Mouse (Mus musculus) lung, postnatal 4 days (tissue): ENCODE measurements around the gene Rnf10.
"Not testable (repeated sequence)": the region's sequence is repeated elsewhere in the genome, so short reads cannot be mapped to it uniquely, and the experiment has no call there.

Source experiments
- DNase-seq, 2 experiments: peaks; one replicate each; pipeline ENCODE4 v3.0.0; 2021

The Rnf10 gene

DNA sequence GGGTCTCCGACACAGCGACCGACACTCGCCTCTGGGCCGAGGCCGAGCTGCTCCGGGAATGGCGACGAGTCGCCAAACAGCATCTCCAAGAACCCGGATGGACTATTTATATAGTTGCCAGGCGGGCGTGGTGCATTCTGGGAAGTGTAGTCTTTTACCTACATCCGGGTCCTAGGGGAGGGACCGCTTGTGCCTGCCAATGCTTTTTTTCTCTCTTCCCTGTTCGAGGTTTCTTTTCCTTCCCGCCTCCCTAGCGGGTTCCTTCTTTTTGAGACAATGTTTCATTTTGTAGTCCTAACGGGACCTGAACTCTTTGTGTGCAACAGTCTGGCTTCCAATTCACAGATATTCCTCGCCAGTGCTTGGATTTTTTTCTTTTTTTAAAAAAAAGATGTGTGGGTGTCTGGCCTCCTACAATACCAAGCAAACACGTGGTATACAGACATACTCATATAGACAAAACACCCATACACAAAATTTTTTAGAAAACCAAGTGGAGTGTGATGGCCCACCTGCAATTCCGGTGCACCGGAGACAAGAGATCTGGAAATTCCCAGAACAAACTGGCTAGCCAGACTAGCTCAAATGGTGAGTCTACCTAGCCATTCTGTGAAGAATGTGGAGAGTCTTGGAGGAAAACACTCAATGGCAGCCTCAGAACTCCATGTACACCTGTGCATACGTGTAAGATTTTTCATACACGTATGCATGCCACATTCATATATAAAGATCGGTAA, at the start of gene Rnf10:
TSS of gene Rnf10 (minus strand) at position 87 of the 737 bp plus-strand sequence.
- DNase-seq: peak; percentile 96 to 99

DNA sequence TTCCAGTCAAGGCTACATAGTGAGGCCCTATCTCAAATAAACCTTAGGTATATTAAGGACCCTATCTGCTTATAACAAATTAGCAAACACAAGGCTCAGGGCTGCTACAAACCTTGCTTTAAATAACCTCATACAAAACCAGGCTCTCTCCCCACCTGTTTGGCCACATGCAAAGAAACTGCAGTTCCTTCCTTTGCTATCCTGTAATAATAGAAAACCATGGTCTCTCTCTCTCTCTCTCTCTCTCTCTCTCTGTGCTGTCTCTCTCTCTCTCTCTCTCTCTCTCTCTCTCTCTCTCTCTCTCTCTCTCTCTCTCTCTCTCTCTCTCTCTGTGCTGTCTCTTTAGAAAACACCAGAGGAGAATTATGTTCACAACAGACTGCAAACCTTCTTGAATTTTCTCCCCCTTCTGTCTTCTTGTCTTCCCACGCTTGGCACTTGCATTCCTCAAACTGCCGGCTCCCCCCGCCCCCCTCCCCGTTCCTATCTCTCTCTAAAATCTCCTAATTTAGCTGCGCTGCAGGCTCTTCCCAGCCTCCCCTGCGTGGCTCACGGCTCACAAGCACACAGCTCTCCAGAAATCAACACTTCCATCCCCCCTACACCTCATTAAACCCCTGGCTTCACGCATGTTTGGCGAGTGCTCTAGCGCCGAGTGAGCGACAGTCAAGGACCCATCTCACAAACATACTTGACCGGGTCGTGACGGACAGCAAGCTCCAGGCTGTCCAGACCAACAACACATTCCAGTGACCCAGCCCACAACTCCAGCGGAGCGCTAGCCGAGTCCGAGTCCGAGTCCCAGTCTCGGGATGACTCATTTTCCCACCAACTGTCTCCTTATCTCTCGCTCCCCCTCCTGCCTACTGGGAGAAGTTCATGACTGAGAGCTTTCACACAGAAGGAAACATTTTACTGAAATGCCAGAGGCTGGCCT, 46.6 kb upstream of the Rnf10 start:
- DNase-seq: peak; percentile 87 to 95

DNA sequence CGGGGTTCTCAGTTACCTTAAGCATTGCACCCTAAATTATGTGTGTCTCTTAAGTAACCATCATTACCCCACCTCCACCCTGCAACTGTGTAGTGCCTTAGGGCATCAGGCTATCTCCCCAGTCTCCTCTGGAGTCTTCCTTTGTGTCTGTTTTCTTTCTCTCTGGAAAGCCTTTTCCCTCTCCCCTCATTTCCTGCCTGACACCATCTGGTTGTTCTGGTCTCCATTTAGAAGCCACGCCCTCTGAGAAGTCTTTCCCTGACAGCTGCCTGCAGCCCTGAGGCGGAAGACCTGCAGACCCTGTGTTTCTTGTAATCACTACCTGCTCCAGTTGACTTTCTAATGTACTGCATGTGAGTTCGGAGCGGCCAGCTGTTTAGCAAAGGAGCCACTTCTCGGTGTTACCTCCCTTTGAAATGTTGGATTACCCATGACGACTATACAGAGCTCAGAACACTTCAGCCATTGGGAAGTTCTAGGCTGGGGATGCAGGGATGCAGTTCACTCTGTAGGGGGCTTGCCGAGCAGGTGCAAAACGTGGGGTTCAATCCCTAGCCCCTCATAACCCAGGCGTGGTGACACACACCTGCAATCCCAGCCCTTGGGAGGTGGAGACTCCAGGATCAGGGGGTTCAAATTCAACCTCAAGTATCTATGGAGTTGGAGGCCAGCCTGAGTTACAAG, 45.1 kb upstream of the Rnf10 start:
- DNase-seq: peak in 1 of 2 experiments; percentile 23

DNA sequence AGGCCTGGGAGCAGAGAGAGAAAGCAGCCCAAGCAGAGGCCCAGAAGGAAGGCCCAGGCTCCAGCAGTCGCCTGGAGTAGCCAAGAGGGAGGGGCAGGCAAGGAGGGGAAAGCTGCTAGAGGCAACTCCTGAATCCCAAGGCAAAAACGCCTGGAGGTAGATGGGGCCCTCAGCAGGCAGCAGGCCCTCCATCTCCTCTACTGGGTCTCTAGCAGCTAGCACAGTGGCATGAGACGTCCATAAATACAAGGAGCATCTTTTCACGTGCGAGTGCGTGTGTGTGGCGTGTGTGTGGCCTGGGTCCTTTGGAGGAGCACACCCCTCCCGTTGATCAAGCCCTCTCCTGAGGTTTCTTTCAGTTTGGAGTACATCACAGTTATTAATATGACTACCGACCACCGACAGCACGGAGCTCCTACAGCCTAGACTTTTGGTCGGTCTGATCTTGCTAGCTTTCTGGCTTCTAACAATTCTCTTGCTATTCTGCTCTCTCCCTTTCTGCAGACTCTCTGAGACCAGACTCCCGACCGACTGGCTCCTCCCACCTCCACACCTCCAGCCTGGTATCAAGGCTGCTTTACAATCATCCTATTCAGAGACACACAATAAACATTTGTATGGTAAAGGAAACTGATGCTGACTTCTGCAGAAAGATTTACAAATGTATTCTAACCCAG, 44.4 kb upstream of the Rnf10 start:
- DNase-seq: no peak

DNA sequence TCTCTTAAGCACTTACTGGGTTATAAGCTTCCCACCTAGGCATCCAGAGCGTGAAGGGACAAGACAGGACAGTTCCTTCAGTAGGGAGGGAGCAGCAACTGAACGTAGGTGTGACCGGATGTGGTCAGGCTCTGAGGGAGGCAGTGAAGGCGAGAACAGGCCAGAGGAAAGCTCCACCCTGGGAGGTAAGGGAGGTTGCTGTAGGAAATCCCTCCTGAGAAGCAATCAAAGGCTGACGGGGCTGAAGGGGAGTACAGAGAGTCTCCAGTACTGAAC, 40.9 kb upstream of the Rnf10 start:
- no peak for DNase-seq

DNA sequence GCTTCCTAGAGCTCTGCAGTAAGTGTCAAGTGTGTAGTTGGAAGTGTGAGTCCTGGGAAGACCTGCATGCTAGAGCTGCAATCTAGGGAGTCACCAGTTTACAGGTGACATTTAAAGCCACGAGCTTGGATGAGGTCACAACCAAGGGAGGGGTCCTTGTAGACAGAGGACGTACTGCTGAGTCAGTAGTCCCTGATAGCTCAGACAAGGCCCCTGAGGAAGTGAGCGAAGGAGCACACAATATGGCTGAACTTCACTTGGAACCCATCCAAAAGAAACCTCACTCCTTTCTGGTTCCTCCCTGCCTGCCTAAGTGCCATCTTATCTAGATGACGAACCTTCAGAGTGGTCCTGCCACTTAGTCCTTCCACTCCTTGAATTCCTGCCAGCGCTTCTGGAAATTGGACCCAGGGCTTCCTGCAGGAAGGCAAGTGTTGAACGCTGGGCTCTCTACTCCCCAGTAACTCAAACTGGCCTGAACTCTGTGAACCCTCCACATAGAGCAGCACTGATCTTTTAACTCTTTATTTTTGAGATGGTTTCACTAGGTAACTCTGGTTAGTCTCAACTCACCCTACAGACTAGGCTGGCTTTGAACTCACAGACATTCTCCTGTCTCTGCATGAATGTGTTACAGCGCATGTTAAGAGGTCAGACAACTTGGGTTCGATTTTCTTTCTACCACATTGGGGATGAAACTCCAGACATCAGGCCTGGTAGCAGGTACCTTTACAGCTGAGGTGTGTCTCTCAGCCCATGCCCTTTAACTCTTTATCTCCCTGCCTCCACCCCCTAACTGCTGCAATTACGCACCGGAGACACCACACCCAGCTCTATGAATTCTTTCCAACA, 40.3 kb upstream of the Rnf10 start:
- DNase-seq: no peak

DNA sequence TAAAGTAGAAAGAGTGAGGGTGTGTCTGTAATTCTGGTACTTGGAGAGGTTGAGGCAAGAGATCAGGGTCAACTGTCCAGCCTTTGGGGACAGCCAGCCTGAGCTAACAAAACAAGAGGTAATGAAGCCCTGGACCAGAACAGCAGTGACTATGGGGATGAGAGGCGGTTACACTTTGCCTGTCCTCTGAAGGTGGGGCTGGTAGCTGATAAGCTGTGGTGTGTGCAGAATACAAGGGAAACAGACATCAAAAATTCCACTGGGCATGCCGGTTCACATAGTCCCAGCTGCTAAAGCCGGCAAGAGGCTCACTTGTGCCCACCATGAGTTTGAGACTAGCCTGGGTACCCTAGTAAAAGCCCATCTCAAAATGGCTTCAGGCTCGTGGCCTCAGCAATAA, 39.7 kb upstream of the Rnf10 start:
- DNase-seq: no peak

DNA sequence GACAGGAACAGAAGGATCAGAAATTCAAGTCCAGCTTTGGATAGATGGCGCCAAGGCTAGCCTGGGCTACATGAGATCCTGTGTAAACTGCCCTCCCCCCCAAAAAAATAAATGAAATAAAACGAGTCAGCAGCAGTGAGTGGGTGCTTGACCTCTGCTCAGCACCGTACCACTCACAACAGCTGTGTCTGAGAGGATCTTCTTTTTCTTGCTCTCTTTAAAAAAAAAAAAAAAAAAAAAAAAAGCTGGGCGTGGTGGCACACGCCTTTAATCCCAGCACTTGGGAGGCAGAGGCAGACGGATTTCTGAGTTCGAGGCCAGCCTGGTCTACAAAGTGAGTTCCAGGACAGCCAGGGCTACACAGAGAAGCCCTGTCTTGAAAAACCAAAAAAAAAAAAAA, 29.5 kb upstream of the Rnf10 start:
- not testable (repeated sequence) for DNase-seq

DNA sequence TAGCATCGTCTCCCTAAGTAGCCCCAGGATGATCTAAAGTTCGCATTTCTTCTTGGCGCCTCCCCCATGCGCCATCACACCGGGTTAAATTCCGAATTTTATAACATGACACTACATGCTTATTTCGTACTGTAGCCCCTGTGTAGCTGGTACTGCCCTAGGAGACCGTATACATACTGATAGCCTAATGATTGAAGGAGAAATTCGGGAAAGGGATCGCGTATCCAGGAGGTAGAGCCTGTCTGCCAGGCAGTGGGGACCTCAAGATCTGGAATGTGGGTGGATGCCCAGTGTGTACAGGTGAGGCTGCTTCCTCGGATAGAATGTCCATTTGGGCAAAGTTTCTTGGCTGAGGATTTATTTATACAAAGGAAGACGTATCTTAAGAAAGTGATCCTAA, 28.9 kb upstream of the Rnf10 start:
- DNase-seq: no peak

DNA sequence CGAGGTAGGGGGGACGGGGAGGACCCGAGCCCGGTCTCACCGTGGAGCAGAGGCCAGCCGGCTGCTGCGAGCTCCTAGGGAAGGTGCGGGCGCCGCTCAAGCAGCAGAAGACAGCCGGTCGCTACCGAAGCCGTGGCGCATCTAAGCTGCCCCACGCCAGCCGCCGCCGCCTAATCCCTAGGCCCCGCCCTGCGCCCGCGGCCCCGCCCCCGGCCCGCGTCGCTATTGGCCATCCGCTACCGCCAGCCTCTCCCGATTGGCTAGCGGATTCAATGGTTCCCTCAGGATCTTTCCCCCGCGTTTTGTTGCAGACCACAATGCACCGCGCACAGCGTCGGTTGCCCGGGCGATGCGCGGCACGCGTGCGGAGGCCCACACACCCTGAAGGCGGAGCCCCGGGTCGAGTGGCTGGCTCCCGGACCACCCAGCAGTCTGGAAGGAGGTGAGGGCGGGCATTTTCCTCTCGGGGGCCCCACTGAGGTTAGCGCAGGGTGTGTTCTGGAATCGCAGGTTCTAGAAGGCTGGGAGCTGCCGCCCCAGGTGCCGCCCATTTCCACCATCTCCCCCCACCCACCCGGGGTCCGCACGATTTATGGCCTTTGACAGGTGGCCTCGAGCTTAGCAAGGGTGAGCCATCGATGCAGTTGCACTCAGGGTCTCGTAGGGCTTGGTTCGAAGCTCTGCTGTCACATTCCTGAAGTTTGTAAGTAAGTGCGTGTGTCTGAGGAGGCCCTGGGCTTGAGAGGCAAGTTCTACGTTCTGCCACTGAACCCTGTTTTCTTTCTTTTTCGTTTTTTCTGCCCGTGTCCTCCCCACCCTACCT, 28.3 kb upstream of the Rnf10 start, which contains the start of gene Dynll1:
TSS of gene Dynll1 (minus strand) at position 208 of the 823 bp plus-strand sequence.
- peak; percentile 99 to 100 for DNase-seq

DNA sequence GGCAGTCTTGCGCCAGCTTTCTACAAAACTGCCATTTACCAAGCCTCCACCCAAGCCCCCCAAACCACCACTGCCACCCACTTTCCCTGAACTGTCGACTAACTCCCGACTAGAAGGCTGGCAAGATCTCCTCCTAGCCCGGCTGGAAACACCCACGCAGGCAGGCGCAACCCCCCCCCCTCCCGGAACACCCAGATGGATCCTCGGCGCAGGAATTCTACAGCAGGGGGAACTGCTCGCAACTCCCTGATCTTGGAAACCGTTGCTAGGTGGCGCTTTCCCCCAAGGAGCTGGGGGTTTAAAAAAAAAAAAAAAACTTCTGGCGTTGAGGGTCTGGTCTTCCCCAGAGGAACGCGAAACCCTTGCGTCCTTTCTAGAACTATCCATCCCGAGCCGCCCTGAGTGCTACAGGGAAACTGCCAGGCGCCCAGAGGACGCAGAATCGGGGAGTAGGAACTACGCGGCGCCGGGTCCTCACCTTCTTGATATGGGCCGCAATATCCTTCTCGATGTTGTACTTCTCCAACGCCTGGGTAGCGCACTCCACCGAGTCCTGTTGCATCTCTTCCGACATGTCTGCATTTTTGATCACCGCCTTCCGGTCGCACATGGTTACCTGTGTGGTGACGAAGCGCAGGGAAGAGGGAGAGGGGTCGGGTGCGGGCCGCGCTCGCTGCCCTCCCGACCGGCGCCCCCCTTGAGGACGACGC, 27.5 kb upstream of the Rnf10 start:
- DNase-seq: peak; percentile 77

DNA sequence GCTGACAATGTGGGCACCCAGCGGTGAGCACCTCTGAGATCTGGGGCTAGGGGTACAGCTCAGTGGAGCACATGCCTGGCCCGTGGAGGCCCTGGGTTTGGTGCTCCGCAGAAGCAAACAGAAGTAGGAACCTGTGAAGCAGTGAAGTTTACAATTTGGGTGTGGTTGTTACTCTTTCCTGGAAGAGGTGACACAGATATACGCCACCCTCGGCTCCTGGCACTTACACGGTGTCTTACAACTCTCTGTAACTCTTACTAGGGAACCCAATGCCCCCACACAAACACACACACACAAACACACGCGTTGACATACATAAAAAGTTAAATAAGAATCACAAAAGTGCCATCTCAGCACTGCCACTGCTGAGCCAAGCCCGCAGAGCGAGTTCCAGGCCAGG, 23.6 kb upstream of the Rnf10 start:
- no peak for DNase-seq

DNA sequence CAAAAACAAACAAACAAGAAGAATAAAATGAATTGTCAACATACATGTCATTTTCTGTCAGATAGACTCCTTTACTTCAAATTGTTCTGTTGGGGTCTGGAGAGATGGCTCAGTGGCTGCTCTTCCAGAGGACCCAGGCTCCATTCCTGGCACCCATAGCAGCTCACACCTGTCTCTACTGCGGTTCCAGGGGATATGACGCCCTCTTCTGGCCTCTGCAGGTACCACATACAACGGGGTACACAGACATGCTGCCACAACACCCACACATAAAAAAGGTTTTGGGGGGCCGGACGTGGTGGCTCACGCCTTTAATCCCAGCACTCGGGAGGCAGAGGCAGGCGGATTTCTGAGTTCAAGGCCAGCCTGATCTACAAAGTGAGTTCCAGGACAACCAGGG, 21.5 kb upstream of the Rnf10 start:
- DNase-seq: peak in 1 of 2 experiments; percentile 32

DNA sequence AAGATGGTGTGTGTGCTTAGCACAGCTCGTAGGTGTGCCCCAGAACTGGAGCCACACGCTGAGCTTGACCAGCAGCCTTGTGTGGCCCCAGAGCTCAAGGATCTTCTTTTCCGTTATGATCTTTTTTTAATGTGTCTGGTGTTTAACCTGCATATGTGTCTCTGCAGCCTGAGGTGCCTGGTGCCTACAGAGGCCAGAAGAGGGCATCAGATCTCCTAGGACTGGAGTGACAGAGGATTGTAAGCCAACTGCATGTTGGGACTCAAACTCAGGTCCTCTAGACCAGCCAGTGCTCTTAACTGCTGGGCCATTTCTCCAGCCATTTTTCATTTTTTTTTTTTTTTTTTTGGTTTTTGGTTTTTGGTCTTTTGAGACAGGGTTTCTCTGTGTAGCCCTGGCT, 12.0 kb upstream of the Rnf10 start:
- no peak for DNase-seq

DNA sequence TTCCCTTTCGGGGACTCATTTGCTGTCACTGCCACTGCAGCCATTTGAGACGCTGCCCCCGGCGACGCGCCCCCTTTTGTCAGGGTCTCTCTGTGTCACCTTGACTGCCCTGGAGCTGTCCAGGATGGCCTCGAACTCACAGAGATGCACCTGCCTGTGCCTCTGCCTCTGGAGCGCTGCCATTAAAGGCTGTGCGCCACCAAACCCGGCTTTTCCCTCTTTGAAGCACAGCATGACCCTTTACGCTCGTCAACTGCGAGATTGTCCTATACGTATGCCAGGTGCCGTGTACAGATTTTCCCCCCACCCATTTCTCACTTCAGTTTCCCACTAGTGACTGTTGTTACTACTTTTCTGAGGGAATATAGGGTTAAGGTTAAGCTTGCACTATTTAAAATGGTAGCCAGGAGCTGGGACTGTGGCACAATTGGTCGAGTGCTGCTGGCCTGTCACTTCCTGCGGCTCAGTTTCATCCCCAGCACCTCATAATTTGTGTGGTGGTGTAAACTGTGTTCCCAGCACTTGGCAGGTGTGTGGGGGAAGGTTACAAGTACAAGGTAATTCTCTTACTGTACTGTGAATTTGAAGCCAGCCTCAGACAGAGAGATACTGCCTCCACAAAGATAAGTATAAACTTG, 7.5 kb upstream of the Rnf10 start:
- DNase-seq: no peak

DNA sequence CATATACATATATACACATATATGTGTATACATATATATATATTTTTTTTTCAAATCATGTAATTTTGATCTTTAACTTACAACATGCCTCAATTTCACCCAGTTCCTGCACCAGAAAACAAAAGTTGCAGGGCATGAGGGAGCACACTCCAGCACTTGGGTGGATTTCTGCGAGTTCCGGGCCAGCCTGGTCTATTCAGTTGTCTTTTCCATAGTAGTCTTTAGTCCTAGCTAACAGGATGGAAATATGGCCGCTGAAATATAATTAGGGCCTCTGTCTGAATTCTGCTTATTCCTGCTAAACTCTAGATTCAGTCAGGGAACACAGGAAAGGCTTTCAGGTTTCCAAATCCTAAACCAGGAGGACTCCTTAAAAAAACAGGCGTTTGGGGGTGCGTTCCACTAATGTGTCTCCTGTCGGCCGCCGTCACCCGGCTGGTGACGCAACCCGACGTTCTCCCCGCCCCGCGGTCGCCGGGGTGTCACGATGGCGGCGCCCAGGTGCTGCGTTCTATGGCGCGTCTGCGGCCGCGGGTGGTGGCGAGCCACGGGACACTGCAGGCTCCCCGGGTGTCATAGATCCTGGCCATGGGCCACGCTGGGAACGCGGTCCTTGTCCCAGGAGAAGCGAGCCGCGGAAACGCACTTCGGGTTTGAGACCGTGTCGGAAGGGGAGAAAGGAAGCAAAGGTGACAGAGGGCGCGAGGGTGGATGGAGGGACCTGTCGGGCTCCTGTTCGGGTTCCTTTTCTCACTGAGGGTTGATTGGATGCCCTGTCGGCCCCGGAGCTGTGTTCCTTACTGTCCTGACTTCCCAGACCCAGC, 6.7 kb upstream of the Rnf10 start, which contains the start of gene Coq5:
TSS of gene Coq5 (plus strand) at position 441 of the 824 bp plus-strand sequence.
- DNase-seq: peak; percentile 87 to 91

DNA sequence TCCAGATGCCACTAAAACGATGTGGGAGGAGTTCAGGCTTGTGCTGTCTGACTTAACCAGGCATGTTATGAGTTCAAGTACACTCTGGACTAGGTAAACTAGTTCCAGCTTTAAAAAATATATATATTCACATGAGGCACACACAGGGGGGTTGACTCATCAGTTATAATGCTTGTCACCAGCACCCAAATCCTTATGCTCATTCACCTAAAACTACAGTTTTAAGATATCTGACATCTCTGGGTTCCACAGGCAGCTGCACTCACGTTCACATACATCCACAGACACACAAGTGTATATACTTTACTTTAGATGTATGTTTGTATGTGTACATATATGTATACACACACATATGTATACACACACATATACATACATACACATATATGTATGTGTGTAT, 6.1 kb upstream of the Rnf10 start:
- no peak for DNase-seq

DNA sequence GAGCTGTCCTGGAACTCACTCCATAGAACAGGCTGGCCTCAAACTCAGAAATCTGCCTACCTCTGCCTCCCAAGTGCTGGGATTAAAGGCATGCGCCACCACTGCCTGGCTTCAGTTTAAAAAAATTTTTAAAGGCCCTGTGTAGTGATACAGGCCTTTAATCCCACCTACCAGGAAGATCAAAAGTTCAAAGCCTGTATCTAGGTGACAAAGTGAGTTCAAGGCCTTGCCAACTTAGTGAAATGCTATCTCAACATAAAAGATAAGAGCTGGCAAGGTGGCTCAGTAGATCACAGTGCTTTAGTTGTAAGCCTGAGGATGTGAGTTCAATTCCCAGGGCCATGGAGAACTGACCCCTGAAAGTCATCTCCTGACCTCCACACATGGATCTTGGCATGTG, 5.4 kb upstream of the Rnf10 start:
- no peak for DNase-seq

DNA sequence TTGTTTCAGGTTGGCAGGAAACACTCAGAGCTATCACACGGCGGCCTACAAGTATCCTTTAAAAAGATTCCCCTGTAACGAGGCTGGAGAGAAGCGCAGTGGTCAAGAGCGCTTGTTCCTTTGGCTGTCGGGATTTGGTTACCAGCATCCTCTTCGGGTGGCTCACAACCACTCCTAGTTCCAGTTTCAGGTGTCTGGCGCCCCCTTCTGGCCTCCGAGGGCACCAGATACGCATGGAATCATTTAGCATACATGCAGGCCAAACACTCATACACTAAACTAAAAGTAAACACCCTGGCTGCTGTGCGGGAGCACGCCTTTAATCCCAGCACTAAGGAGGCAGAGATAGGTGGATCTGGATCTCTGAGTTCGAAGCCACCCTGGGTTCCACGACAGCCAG, 3.3 kb upstream of the Rnf10 start:
- DNase-seq: peak in 1 of 2 experiments; percentile 44
